Mouse (Mus musculus): ENCODE measurements around the gene Plpp1. TPM values are rescaled to one million over a fixed set of nuclear protein-coding genes. Genes with fewer than 3 reads are reported as not detected.

Plpp1 gene
- polyA plus RNA-seq, 1 experiment from 2014 or later = 22.5 TPM

GRCm38 (mm10) chr13:112762548-112762947, 38.0 kb upstream of the Plpp1 start:
- no peak for DNase-seq (ENCODE audit: low spot score)
- Histone ChIP-seq H3K27me3 (ENCODE audit: low read depth, poor library complexity, severe bottlenecking) (no peaks in the 10 kb centered on the region), H3K4me3 (no peak overlapping the region), H3K4me1 (peaks cover 40% of the 10 kb centered on the region), H3K9me3 (replicated peaks) (0 out of 2 replicates have a peak, but pooled peaks cover 6% of the 10 kb centered on the region), H3K36me3 (no peaks in the 10 kb centered on the region), H3K27ac (no peak overlapping the region)
- WGBS = 74% methylated on average over 4 of the region's 4 CpGs

DNA sequence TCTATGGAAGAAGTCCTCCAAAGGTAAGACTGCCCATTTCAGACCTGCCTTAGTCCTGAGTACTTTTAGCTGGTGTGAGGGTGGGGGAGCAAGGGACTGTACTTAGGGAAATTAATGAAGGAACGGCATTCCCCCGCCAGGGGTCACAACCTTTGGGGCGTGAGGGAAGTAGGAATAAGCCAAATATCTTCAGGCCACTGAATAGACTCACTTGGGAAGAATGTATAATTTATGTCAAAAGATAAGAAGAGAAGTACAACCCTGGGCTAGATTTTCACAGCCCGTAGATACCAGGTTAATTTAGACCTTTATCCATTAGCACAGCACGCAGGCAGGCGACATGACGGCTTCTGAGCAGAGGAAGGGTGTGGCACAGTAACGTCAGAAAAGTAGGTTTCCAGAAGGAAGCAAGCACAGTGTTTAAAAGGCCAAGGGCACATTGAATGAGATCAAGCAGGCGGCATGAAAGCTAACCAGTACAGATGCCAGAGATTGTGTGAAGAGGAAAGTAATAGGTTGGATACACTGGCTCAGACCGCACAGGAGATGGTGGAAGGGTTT, 37.0 kb upstream of the Plpp1 start:
- WGBS = 73% methylated on average over 10 of the region's 10 CpGs

GRCm38 (mm10) chr13:112764556-112764955, 36.0 kb upstream of the Plpp1 start:
- WGBS = 79% methylated on average over 5 of the region's 5 CpGs
- H3K36me3 ChIP-seq = no peaks in the 10 kb centered on the region
- H3K9me3 ChIP-seq (replicated peaks) = 0 out of 2 replicates have a peak, but pooled peaks cover 11% of the 10 kb centered on the region
- H3K27me3 ChIP-seq (ENCODE audit: low read depth, poor library complexity, severe bottlenecking) = no peaks in the 10 kb centered on the region
- H3K27ac ChIP-seq = no peak overlapping the region
- no peak overlapping the region for H3K4me3 ChIP-seq
- DNase-seq (ENCODE audit: low spot score) = no peak
- H3K4me1 ChIP-seq = peaks cover 29% of the 10 kb centered on the region

More for the DNA sequence above, 37.0 kb upstream of the Plpp1 start:
- Histone ChIP-seq H3K36me3 (no peaks in the 10 kb centered on the region), H3K9me3 (replicated peaks) (0 out of 2 replicates have a peak, but pooled peaks cover 11% of the 10 kb centered on the region), H3K4me1 (peaks cover 38% of the 10 kb centered on the region), H3K27ac (no peak overlapping the region), H3K27me3 (ENCODE audit: low read depth, poor library complexity, severe bottlenecking) (no peaks in the 10 kb centered on the region), H3K4me3 (no peak overlapping the region)
- DNase-seq (ENCODE audit: low spot score) = no peak

DNA sequence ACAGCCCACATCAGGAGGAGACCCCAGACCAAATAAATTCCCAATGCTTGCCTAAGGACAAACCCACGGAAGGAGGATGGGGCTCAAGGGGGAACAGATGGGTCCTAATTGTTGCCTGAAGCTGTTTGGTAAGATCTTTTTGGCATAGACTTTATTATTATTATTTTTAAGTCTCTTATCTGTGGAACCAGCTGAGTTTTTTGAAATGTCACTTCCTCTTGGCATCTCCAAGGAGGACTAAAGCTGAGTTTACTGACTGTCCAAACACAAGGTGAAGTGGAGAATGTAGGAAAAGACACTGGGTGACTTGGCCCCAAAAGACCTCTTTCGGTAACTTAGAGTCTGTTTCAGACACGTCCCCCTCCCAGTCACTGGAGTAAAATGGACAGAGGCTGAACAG, 34.9 kb upstream of the Plpp1 start:
- Histone ChIP-seq H3K9me3 (replicated peaks) (0 out of 2 replicates have a peak, but pooled peaks cover 11% of the 10 kb centered on the region), H3K4me3 (no peak overlapping the region), H3K27ac (no peak overlapping the region), H3K27me3 (ENCODE audit: low read depth, poor library complexity, severe bottlenecking) (no peaks in the 10 kb centered on the region), H3K4me1 (peaks cover 22% of the 10 kb centered on the region), H3K36me3 (no peaks in the 10 kb centered on the region)
- WGBS = 92% methylated on average over 3 of the region's 3 CpGs
- no peak for DNase-seq (ENCODE audit: low spot score)

DNA sequence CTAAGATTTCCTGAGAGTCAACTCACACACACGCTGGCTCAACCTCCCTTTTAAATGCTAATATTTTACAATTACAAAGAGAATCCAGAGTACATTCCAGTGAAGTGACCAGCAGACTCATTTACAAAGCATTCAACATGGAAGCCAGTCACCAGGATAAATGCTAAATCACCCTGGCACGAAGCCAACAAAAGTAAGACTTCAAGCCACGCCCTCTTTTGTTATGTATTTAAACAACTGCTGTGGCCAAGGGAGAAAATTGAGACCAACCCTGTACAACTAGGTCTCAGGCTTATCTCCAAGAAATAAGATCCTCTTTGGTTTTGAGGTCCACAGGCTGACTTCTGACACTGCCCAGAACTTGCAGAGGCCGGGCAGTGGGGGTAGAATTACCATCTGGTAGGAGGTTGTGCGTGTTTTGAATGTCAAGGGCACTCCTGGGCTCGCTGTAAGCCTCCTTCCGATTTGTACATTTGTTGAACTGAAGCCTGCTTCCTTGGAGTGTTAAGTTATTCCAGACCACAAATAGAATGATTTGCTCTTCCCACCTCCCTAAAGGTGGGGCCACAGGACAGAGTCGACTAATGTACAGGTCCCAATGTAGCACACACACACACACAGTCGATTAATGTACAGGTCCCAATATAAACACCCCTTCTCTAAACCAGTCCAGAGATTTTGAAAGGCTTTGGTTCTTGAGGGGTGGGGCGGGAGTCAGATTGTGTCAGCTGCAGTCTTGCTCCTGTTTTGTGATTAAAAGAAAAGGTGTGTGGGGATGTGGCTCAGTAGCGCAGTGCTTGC, 29.9 kb upstream of the Plpp1 start:
- H3K36me3 ChIP-seq = no peaks in the 10 kb centered on the region

GRCm38 (mm10) chr13:112771447-112772208, 29.0 kb upstream of the Plpp1 start:
- Histone ChIP-seq H3K4me1 (peaks cover 14% of the 10 kb centered on the region), H3K27ac (no peak overlapping the region), H3K36me3 (no peaks in the 10 kb centered on the region), H3K9me3 (replicated peaks) (0 out of 2 replicates have a peak, but pooled peaks cover 11% of the 10 kb centered on the region), H3K4me3 (no peak overlapping the region), H3K27me3 (ENCODE audit: low read depth, poor library complexity, severe bottlenecking) (no peaks in the 10 kb centered on the region)
- DNase-seq (ENCODE audit: low spot score) = no peak
- 53% methylated on average over 15 of the region's 15 CpGs for WGBS

More for the DNA sequence above, 29.9 kb upstream of the Plpp1 start:
- Histone ChIP-seq H3K4me3 (no peak overlapping the region), H3K27ac (peak overlapping the region; percentile 36), H3K4me1 (peaks cover 14% of the 10 kb centered on the region), H3K9me3 (replicated peaks) (0 out of 2 replicates have a peak, but pooled peaks cover 11% of the 10 kb centered on the region), H3K27me3 (ENCODE audit: low read depth, poor library complexity, severe bottlenecking) (no peaks in the 10 kb centered on the region)
- 61% methylated on average over 11 of the region's 11 CpGs for WGBS
- DNase-seq (ENCODE audit: low spot score) = no peak

- Histone ChIP-seq H3K4me3 (no peak overlapping the region), H3K36me3 (no peaks in the 10 kb centered on the region), H3K9me3 (replicated peaks) (0 out of 2 replicates have a peak, but pooled peaks cover 8% of the 10 kb centered on the region), H3K27ac (no peak overlapping the region), H3K27me3 (ENCODE audit: low read depth, poor library complexity, severe bottlenecking) (no peaks in the 10 kb centered on the region), H3K4me1 (peaks cover 14% of the 10 kb centered on the region)
- WGBS = 76% methylated on average over 11 of the region's 11 CpGs
- DNase-seq (ENCODE audit: low spot score) = no peak
Observed at GRCm38 (mm10) chr13:112772252-112772651, 28.3 kb upstream of the Plpp1 start.

GRCm38 (mm10) chr13:112772861-112773260, 27.7 kb upstream of the Plpp1 start:
- no peak overlapping the region for H3K4me3 ChIP-seq
- H3K9me3 ChIP-seq (replicated peaks) = 0 out of 2 replicates have a peak, but pooled peaks cover 2% of the 10 kb centered on the region
- H3K27me3 ChIP-seq (ENCODE audit: low read depth, poor library complexity, severe bottlenecking) = no peaks in the 10 kb centered on the region
- no peak overlapping the region for H3K27ac ChIP-seq
- peaks cover 14% of the 10 kb centered on the region for H3K4me1 ChIP-seq
- no peaks in the 10 kb centered on the region for H3K36me3 ChIP-seq
- DNase-seq (ENCODE audit: low spot score) = no peak
- WGBS = 84% methylated on average over 14 of the region's 14 CpGs

DNA sequence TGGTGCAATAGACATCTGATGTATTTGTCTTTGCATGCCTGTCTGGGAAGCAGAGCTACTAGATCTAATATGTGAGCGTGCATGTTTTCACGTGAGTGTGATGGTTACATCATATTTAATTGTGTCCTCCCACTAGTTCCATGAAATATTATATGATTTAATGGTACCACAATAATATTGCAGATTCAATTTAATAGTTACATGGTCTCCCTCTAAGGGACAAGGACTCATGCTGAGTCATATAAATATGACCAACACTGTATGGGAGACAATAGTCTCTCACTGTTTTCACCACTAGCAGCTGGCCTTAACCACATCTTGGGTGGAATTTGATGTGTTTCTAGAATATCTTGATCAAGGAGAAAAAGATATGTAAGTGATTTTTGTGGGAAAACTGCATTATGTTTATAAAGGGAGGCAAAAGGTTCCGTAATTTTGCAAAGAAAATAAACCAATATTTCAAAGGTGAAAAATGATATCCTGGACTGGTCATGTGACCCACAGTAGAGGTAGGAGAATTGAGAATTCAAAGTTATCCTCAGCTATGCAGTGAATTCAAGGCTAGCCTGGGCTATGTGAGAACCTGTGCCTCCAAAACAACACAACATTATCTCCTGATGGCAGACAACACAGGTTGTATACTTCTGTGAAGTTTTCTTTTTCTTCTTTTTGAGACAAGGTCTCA, 26.5 kb upstream of the Plpp1 start:
- Histone ChIP-seq H3K9me3 (replicated peaks) (no peaks in the 10 kb centered on the region), H3K27ac (no peak overlapping the region), H3K27me3 (ENCODE audit: low read depth, poor library complexity, severe bottlenecking) (no peaks in the 10 kb centered on the region), H3K36me3 (no peaks in the 10 kb centered on the region), H3K4me1 (peaks cover 14% of the 10 kb centered on the region), H3K4me3 (no peak overlapping the region)
- WGBS = 95% methylated on average over 3 of the region's 3 CpGs
- no peak for DNase-seq (ENCODE audit: low spot score)

GRCm38 (mm10) chr13:112775856-112776255, 24.7 kb upstream of the Plpp1 start:
- Histone ChIP-seq H3K9me3 (replicated peaks) (no peaks in the 10 kb centered on the region), H3K27ac (no peak overlapping the region), H3K27me3 (ENCODE audit: low read depth, poor library complexity, severe bottlenecking) (no peaks in the 10 kb centered on the region), H3K36me3 (no peaks in the 10 kb centered on the region), H3K4me3 (no peak overlapping the region), H3K4me1 (peaks cover 8% of the 10 kb centered on the region)
- no peak for DNase-seq (ENCODE audit: low spot score)
- WGBS = 93% methylated on average over 10 of the region's 10 CpGs

- no peak for DNase-seq (ENCODE audit: low spot score)
- H3K27me3 ChIP-seq (ENCODE audit: low read depth, poor library complexity, severe bottlenecking) = no peaks in the 10 kb centered on the region
- H3K4me3 ChIP-seq = no peak overlapping the region
- no peaks in the 10 kb centered on the region for H3K4me1 ChIP-seq
- 90% methylated on average over 5 of the region's 5 CpGs for WGBS
- H3K36me3 ChIP-seq = no peaks in the 10 kb centered on the region
- no peaks in the 10 kb centered on the region for H3K9me3 ChIP-seq (replicated peaks)
- no peak overlapping the region for H3K27ac ChIP-seq
Observed at GRCm38 (mm10) chr13:112778407-112778806, 22.2 kb upstream of the Plpp1 start.

- no peaks in the 10 kb centered on the region for H3K27me3 ChIP-seq (ENCODE audit: low read depth, poor library complexity, severe bottlenecking)
- no peaks in the 10 kb centered on the region for H3K36me3 ChIP-seq
- H3K27ac ChIP-seq = no peak overlapping the region
- no peaks in the 10 kb centered on the region for H3K4me1 ChIP-seq
- 82% methylated on average over 7 of the region's 7 CpGs for WGBS
- H3K4me3 ChIP-seq = no peak overlapping the region
- H3K9me3 ChIP-seq (replicated peaks) = no peaks in the 10 kb centered on the region
- DNase-seq (ENCODE audit: low spot score) = no peak
Observed at GRCm38 (mm10) chr13:112785305-112785704, 15.3 kb upstream of the Plpp1 start.
